Mouse (Mus musculus) cerebellum, adult 2 months (tissue): Measurements from ENCODE around the gene Igsf11.

Experiments
- CTCF ChIP-seq: fragments of 200-500 bp; IDR thresholded peaks from 2 replicates; pipeline ENCODE4 v1.5.1; 2011; ENCODE audit warnings: low read depth, mild to moderate bottlenecking, control low read depth, low read length, moderate library complexity, borderline replicate concordance; ENCODE audit not compliant: insufficient read depth
- POLR2A ChIP-seq: fragments of 200-500 bp; IDR thresholded peaks from 2 replicates; pipeline ENCODE4 v1.6.1; 2011; ENCODE audit warnings: low read length, control low read depth, borderline replicate concordance; ENCODE audit not compliant: insufficient read depth

GRCm38 (mm10) chr16:38976151-38976550 is 83.7 kb downstream of the Igsf11 start:
- no peak for TF ChIP-seq CTCF
- no peak for TF ChIP-seq POLR2A
